Mouse (Mus musculus): Measurements from ENCODE around the gene Map3k7cl.
A peak's percentile ranks its signal among the peaks of the same experiment; 100 is the strongest.

Gene Map3k7cl

DNA sequence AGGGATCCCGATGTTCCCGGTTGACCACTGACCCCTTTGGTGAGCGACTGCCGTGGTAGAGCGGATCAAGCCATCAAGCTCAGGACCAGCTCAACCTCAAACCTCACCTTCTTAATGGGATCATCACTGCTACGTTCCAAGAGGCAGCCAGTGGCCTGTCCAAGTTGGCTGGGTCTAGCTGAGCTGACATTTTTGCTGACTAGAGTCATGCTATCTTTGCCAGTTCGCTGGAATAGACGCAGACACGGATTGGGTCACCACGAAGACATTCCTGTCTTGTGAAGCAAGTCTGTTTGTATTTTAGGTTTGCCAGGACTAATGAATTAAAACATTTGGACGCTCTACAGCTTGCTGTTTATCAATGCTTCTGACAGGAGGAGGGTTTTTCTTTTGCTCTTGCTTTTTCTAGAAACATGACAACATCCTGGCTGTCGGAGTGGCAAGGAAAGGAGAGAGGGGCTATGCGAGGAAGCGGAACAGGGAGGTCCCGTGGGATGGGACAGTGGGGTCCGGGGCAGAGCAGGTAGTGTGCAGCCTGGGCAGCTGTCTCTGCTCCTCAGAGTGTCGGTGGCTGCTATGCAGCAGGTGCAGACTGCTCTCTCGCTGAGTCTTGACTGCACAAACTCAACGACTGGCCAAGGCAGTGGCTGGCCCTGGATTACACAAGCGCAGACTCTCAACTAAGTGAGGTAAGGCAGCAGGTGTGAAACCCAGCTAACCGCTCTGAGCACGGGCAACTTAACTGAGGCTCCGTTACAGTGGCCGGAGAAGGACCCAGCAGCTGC, at the start of gene Map3k7cl:
Gene Map3k7cl, plus strand, starts transcription at position 424 of the 785 bp plus-strand sequence.
- no peak for DNase-seq (ENCODE audit: low spot score in 2 of 2)

DNA sequence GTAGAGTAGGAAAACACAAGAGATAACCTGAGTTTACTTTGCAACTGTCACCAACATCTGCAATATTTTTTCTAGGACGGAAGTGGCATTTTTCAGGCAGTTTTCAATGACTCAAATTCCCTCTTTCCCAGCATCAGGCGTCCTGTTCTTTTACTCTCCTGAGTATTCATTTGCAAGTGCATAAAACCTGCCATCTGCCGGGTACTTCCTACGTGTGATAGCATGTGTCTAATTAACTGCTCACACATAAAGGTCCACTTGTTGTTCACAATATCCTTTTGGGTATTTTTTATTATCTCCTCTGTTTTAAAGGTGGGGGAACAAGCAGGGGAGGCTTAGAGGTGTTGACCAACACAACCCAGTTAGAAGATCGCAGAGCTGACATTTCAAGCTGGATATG, 41.4 kb upstream of the Map3k7cl start:
- no peak for DNase-seq (ENCODE audit: low spot score in 2 of 2)

DNA sequence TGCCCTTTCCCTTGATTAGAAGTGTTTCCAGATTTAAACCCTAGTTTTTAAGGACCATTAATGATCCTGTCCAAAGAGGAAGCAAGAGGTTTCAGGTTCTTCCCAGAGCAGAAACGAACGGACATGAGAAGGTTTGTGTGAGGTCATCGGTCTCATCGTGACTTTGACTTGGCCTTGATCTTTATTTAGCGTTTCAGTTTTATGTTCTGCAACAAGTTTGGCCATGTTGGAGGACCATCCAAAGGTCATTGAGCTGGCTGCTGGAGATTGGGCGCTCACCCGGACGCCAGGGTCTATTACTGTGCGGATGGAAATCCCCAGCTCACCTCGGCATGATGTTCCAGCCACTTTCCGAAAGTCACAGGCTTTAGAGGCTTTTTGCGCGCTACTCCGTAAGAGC, 40.8 kb upstream of the Map3k7cl start:
- DNase-seq (ENCODE audit: low spot score in 2 of 2): no peak

DNA sequence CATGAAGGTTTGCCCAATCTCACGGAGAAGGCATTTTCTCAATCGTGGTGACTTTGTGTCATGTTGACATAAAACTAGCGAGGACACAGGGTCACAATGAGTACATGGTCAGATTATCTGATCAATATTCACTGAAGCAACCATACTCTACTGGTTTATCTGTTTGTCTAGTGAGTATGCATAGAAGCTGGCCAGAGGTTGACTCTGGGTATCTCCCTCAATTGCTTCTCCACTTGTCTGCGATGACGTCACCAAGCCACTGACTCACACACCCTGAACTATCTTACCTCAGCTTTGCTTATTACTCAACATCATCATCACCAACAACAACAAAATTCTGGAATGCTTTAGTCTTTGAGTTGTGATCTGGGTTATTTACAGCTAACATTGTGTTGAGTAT, 28.9 kb upstream of the Map3k7cl start:
- no peak for DNase-seq (ENCODE audit: low spot score in 2 of 2)

DNA sequence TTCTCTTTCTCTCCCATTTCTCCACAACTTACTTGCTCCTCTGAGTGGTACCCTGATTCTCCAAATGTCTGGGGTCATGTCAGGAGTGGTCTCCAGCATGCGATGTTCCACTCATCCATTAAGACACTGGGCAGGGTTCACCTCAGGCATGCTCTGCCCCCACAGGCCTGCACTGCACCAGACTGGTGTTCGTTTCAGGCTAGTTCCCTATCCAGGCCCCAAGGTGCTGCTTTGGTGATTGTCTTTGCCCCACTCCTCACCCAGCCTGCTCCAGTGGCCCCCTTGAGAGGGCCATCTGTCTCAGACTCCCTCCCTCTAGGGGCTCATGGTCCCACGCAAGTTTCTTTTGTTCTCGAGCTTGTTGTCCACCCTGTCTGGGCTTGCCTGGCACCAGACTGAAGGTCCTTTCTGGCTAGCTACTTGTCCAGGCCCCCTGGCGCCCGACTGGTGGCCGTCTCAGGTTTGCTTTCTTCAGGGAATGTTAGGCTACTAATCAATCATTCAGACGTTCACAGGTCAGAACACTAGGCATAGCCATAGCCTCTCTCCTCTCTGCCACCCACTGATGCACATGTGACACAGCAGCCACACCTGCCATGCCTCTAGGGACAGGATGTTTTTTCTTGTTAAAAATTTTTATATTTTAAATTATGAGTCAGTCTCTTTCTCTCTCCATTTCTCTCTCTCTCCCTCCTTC, 25.4 kb upstream of the Map3k7cl start:
- DNase-seq (ENCODE audit: low spot score in 2 of 2): no peak

DNA sequence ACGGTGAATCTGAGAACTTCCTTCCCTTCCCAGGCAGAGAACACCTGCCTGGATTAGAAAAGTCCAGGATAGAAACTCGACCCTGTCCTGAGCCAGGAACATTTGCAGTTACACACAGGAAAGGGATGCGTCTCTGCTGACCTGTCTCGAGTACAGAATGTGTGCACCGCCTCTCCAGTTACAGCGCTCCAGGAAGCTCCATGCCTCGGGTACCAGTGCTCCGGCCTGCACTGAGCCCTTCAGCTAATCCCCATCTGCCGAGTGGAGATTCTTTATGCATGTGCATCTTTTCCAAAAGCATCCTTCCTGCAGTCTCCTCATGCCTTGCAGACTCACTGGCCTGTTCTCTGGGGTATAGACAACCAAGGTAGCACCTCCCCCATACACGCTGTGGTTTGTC, 24.4 kb upstream of the Map3k7cl start:
- DNase-seq (ENCODE audit: low spot score in 2 of 2): no peak

DNA sequence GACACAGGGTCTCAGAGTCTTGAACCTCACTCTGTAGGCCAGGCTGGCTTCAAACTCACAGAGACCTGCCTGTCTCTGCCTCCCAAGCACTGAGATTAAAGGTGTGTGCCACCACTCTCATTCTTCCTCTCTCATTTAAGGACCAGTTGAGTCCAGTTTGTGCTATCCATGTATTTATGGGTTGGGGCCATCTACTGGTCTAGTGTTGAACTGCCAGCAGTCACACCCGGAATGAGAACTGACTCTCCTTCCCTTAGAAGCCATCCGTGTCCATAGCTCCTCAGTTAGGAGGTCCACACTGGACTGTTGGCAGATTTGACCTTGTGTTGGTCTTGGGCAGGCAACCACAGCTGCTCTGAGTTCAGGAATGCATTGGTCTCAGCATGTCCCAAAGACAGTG, 4.8 kb upstream of the Map3k7cl start:
- DNase-seq (ENCODE audit: low spot score in 2 of 2): peak in 1 of 2 experiments; percentile 26

DNA sequence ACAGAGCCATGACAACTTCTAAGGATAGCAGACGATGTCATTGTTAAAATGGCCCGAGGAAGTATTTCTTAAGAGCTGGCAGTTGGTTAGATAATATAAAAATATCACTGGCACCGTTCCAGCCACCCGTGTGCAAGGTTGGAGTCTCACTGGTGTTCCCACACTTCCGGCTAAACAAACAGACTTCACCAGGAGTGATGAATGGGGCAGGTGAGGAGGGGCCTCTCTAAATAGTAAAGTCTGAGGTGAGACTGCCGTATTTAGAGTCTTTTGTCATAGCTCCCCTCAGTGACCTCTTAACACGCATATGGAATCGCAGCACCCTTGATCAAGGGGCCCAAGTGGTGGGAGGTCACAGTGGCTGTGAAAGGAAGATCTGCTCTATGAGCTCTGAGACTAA, 3.2 kb downstream of the Map3k7cl start:
- DNase-seq (ENCODE audit: low spot score in 2 of 2): no peak

DNA sequence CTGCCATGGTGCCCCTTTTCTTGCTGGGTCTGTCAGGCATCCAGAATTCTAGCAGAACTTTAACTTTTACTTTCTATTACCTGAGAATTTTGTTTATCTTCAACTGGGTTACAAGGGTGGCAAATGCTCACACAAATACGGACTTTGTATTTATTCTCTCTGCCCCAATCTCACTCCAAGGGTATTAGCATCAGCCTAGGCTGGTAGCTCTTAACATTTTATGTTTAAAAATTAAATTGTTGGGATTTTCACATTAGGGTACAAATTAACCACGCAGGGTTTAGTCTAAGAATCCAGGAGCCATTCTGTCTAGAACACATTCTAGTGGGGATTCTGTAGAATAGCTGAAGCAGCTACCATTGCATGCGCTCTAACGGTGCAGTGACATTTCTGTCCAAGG, 8.4 kb downstream of the Map3k7cl start:
- no peak for DNase-seq (ENCODE audit: low spot score in 2 of 2)

DNA sequence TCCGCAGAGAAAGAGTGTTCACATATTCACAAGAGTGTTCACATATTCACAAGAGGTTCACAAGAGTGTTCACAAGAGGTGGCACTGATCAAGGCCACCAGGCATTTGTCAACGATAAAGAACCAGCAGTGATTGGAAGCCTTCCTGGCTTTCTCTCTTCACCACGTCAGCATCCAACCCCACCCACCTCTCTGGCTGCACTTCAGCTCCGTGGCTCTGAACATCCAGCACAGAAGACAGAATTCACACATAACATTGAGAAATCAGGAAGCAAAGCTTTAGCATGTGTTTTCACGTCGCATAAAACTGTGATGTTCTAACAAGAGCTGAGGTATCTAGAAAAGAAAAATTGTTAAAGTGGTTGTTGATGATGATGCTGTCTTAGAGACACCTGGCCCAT, 10.4 kb downstream of the Map3k7cl start:
- DNase-seq (ENCODE audit: low spot score in 2 of 2): peak; percentile 47 to 58

DNA sequence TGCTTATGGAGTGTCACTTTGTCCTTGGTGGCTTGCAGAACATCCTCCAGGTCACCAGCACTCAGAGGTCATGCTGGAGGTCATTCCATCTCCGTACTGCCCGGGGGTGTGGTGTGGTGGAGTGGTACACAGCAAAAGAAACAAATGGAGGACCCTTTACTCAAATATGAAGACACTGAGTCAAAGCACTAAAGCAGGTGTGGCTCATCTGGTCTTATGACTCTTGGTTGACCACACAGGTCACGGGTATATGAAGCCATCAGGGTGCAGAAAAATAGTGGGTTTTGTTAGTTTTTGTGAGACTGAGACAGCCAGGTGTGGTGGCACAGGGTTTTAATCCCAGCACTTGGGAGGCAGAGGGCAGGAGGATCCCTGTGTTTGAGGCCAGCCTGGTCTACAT, 11.4 kb downstream of the Map3k7cl start:
- DNase-seq (ENCODE audit: low spot score in 2 of 2): no peak

DNA sequence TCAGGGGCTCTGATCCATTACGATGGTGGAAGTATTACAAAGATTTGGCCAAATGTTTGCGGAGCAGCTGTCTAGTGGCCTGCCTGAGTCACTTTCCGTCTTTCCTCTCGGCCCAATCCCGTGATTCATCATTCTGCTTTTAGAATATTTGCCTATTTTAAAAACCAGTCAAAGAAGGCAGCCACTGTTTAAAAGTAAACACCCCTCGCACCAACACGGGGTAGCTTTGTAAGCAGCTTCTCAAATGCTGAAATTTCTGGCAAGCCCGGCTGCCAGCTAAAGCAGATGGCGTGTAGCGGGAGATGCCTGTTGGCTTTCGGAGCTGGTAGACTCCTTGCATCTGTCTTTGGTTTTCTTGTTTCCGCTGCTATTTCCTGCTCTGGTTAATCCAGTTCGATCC, 14.4 kb downstream of the Map3k7cl start:
- DNase-seq (ENCODE audit: low spot score in 2 of 2): peak; percentile 55 to 67

DNA sequence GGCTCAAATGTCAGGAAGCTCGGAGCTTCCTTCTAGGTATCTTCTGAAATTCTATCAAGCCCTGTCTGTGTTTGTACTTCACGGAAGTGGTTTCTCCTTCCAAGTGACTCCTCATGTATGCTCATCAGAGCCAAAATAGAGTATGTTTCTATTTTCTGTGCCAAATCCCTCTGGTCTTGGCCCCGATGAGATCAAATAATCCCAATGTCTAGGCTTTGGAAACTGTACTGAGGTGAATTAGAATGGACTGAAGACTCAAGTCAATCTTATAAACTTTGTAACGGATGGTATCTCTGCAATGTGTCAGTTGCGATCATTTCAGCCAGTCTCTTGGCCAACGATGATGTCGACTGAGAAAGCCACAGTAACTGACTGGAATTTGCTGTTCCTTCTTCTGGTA, 15.1 kb downstream of the Map3k7cl start:
- no peak for DNase-seq (ENCODE audit: low spot score in 2 of 2)

DNA sequence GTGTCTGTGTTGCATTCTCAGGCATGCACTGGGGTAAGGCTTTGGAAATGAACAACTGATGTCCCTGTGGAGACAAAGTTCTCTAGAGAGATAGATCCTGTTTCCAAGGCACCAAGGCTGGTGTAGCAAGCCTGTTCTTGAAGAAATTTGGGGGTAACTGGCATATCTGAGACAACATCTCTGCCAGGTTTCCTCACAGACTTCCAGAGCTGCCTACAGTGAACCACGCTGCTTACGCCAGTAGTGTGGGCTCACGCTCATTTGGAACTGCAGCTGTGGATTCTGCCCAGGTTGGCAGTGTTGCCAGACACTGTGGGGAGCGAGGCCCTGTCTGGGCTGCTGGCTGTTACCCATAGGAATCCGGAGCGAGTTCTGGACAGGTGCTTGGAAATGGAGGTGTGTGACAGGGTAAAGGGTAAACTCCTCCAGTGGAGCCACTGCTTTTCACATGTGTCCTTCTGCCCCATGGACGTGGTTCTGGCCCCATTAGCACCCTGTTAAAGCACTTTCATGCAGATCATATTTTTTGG, 16.5 kb downstream of the Map3k7cl start:
- DNase-seq (ENCODE audit: low spot score in 2 of 2): peak in 1 of 2 experiments; percentile 11

DNA sequence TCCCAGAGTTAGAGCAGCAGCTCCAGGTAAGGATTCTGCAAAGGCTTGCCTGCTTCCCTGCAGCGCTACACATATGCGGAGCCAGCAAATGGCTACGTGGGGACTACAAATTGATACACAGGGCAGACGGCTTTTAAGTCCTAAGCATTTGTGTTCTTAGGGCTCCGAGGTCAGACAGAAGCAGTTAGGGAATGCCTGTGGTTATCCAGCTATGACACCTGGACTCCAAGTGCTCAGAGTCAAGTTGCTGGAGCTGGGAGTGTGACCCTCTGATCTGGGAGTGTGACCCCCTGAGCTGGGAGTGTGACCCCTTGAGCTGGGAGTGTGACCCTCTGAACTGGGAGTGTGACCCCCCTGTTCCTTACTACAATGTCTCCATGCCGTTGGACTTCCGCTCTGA, 17.2 kb downstream of the Map3k7cl start:
- no peak for DNase-seq (ENCODE audit: low spot score in 2 of 2)

DNA sequence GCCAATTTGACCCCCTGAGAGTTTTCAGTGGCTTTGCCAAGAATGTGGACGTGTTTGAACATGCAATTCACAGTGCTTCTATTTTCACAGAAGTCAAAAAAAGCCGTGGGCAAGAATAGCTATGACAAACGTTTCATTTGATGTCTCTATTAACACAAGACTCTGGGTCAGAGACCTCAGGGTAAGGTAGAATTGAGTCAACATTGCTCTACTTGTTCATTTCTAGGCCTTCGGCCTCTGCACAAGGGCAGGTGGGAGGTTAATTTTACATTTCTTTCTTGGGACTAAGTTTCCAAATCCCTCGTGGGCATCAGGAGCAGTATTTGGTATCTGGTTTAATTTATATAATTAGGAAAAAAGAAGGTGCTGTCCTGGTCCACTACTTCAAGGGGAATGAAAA, 20.3 kb downstream of the Map3k7cl start:
- DNase-seq (ENCODE audit: low spot score in 2 of 2): no peak

DNA sequence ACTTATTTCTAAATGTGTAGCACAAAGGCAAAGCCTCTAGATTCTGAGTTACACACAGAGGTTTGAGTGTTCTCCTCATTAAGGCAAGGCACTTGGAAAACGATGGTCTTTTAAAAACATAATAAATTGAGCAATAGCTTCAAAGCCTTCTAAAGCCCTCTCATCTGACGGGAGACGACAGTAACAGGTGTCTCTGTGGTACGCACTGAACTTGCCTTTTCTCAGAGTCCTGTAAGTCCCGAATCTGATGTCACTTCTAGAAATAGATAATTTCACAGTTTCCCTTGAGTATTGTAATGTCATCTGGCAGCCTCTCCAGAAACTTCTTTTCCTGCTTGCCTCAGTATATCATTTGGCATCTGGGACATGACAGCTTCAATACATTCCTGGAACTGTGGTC, 21.0 kb downstream of the Map3k7cl start:
- DNase-seq (ENCODE audit: low spot score in 2 of 2): no peak

DNA sequence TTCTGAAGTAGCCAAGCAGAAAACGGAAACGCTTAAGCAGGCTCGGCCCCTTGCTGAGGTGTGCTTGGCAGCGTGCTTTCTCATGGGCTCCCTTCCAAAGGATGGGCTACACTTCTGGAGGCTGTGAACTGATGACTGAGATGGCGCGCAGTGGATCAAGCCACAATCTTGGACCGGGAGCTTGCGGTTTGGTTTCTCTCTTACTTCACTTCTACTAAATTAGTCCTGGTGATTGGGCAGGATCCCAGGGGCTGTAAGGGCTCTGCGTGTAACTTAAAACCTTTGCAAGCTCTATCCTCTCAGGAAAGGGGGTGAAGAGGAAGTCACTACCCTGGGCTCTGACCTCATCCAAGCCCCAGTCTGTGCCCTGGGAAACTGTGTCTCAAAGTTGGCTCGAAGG, 22.5 kb downstream of the Map3k7cl start:
- no peak for DNase-seq (ENCODE audit: low spot score in 2 of 2)

DNA sequence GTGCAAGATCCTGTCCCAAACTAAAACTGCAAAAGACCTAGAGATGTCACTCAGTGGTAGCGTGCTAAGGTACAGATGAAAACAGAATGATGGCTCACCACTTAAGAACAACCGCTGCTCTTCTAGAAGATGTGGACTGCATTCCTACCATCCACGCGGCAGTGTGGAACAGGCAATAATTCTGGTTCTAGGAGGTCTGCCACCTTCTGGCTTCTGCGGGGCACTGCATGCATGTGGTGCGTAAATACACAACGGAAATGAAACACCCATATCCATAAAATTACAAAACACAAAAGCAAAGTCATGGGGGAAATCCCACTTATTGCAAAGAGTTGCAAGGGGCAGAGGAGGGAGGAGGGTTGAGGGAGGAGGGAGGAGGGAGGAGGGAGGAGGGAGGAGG, 25.8 kb downstream of the Map3k7cl start:
- DNase-seq (ENCODE audit: low spot score in 2 of 2): no peak

DNA sequence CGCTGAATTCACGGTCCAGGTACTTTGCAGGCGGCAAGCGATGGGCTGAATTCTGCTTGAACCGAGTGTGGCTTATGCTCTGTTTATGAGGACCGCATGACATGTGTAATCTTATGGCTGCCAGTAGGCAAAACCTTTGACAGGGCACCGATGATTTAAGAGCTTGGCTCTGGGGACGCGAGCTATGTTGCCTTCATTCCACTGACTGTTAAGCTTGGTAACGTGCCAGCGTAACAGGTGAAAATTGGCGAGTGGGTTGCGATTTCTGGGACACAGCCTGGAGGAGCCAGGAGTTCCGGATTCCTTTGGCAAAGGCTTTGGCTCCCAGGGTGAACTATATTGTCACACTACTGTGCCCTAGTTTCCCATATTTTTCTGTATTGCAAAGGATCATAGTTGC, 26.3 kb downstream of the Map3k7cl start:
- DNase-seq (ENCODE audit: low spot score in 2 of 2): no peak

DNA sequence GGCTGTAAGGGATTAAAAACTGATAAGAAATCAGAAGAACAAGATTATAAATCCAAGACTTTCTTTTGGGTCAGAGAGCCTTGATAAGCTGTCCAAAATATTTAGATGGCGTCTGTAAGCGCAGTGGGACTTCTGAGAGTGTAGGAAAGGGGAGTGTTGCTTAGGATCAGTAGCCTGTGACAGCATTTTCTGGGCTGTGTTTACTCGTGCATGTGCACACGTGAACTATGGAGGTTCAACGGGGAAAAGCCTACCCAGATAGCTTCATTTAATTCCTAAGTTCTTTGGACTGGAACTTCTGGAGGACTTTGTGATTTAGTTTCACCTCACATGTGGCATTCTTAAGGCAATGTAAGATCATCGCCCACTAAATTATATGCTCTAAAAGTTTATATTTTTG, 29.6 kb downstream of the Map3k7cl start:
- DNase-seq (ENCODE audit: low spot score in 2 of 2): no peak

DNA sequence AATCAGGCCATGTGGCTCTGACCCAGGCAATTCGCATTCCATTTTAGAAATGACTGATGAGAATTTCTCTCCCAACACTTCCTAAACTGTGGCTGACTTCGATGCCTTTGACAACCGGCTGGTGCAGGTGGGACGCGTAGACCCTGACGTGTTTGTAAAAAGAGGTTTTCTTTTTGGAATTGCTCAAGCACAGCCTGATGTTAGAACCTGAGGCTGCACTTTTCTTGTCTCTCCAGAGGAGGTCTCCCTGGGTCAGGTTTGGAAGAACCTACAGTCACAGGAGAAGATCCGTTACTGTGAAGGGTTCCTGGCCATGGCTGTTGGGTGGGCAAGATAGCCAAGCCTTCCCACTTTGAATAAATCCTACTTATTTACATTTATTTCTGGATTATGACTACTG, 31.5 kb downstream of the Map3k7cl start:
- no peak for DNase-seq (ENCODE audit: low spot score in 2 of 2)

DNA sequence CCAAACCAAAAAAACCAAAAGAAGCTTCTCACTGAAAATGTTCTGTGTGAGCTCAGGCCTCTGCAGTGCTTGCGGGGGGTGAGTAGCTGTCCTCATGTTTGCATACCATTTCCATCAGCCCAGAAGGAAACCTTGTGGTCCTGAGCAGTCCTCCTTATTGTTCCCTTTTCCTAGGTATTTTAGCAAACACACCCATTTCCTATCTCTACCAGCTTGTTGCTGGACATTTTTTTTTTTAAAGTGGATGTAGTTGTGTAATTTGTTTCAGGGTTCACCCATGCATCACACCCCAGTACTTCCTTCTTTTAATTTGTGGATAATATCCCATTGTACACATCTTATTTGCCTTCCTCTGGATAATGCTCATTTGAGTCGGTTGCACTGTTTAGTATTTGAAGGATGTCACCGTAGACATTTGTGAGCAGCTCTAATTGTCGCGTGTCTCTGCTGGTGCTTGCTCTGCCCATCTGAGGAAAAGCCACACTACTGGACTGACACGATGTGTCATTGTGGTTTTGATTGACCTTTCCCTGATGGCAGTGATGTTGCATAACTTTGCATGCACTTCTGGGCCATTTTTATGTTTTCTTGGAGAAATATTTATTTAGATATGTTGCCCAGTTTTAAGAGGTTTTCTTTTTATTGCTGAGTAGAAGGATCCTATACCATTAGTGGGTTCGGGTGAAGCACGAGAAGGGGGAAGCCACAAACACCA, 32.6 kb downstream of the Map3k7cl start:
- no peak for DNase-seq (ENCODE audit: low spot score in 2 of 2)

Measured in frontal cortex, postnatal 36 days (tissue).